Comparison of ENCODE assay signal across 15 mouse cellular contexts in the genomic region with DNA sequence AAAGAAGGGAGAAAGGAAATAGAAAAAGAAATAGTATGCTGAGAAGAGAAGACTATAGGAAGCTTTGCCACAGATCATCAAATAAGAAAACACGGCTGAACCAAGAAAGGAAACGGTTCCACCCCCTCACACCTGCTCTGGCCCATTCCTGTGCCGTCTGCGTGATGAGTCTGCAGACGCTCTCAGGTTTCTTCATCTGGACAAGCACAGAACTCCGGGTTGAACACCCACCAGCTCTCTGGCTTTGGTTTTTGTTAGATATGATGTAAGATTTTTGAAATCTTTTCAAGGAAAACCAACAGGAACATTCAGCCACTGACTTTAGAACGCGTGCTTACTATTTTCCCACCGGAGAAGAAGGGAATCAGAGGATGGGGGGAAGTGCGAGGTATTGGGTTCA.
DNase-seq lines count a peak whose midpoint lies in the region; ATAC-seq and TF ChIP-seq lines count a peak whose summit lies in the region.
"Had no signal": no experiment of that assay in that cellular context is flagged by ENCODE, and none has a peak within 500 bp of the region (broad histone marks: within the 10 kb centered on the region; RNA-seq: fewer than 3 reads in every experiment).

No protein-coding gene starts in this region.

- H3K4me1 ChIP-seq in liver, postnatal 0 days (ENCODE audit: insufficient read depth) = no peaks in the 10 kb centered on the region

- DNase-seq in layer of hippocampus, adult 11-12 months (ENCODE audit: low spot score) = peak; percentile 57
- DNase-seq in layer of hippocampus, postnatal 10 days (ENCODE audit: low spot score in 2 of 2) = no peak
- DNase-seq in left cerebral cortex, adult 18-20 months (ENCODE audit: low spot score in 2 of 2) = peak; percentile 53 to 72
- peak; percentile 50 to 73 for DNase-seq in right cerebral cortex, postnatal 10 days (ENCODE audit: low spot score in 2 of 2)
- DNase-seq in liver, postnatal 0 days = no peak
- DNase-seq in cerebellum, postnatal 14 days = no peak
- DNase-seq: cerebellum, adult 18-20 months; heart, adult 18-20 months; heart, postnatal 14 days; thymus, adult 18-20 months had no signal

- H3K4me3 ChIP-seq in liver, postnatal 0 days (ENCODE audit: low read depth, low read length) = no peak overlapping the region
- H3K4me3 ChIP-seq: limb, embryonic 12.5 days; neural tube, embryonic 12.5 days had no signal

- peak; percentile 80 for ATAC-seq in frontal cortex, adult (ENCODE audit: low TSS enrichment)
- no peak for ATAC-seq in liver, postnatal 0 days

- H3K9me3 ChIP-seq in liver, postnatal 0 days (ENCODE audit: low read length) = no peaks in the 10 kb centered on the region
- H3K9me3 ChIP-seq: G1E; limb, embryonic 12.5 days; neural tube, embryonic 12.5 days had no signal

- no peak for TF ChIP-seq CTCF in liver, postnatal 0 days (IDR thresholded peaks at IDR 0.05; ENCODE audit: low read depth)

- no peak for TF ChIP-seq EP300 in liver, postnatal 0 days (IDR thresholded peaks at IDR 0.05; ENCODE audit: low read depth)

- H3K27ac ChIP-seq in liver, postnatal 0 days (ENCODE audit: low read depth) = no peak overlapping the region
- H3K27ac ChIP-seq: limb, embryonic 12.5 days; neural tube, embryonic 12.5 days had no signal

- WGBS in liver, postnatal 0 days (ENCODE audit: insufficient replicate concordance) = 73% methylated on average over 10 of the region's 10 CpGs

- H3K4me2 ChIP-seq in liver, postnatal 0 days (ENCODE audit: low read depth, low read length) = no peak overlapping the region
- H3K4me2 ChIP-seq: limb, embryonic 12.5 days; lung, embryonic 14.5 days had no signal

- no peaks in the 10 kb centered on the region for H3K36me3 ChIP-seq in liver, postnatal 0 days (replicated peaks; ENCODE audit: insufficient read depth, low read length)
- H3K36me3 ChIP-seq: G1E; limb, embryonic 12.5 days; neural tube, embryonic 12.5 days had no signal

- H3K27me3 ChIP-seq in liver, postnatal 0 days (ENCODE audit: insufficient read depth, low read length) = no peaks in the 10 kb centered on the region
- H3K27me3 ChIP-seq: limb, embryonic 12.5 days; neural tube, embryonic 12.5 days had no signal

- H3K9ac ChIP-seq in liver, postnatal 0 days (replicated peaks) = no peak overlapping the region
- H3K9ac ChIP-seq: limb, embryonic 12.5 days; lung, embryonic 14.5 days; neural tube, embryonic 12.5 days had no signal

Comparison
In these comparisons a context has a peak if more than half of its experiments do, and no peak if none do; other contexts are left out.
1. DNase-seq: peak in layer of hippocampus, adult 11-12 months (single experiment), left cerebral cortex, adult 18-20 months (2 of 2) and right cerebral cortex, postnatal 10 days (2 of 2); none in layer of hippocampus, postnatal 10 days (0 of 2), liver, postnatal 0 days (single experiment) and cerebellum, postnatal 14 days (0 of 2).